Mouse (Mus musculus) lung, embryonic 14.5 days (tissue): Measurements from ENCODE around the gene Arhgap33. TPM values are rescaled to one million over a fixed set of nuclear protein-coding genes. Genes with fewer than 3 reads are reported as not detected.

ENCODE experiments used
- ATAC-seq: fragments of 200-750 bp; cut with Nextera tagmentation; 2 replicates; pipeline ENCODE4 v1.8.0; 2017; ENCODE audit warnings: mild to moderate bottlenecking, moderate TSS enrichment, moderate library complexity; ENCODE audit not compliant: insufficient read depth
- DNase-seq: peaks from one replicate; pipeline ENCODE4 v3.0.0-alpha.2; 2015
- H3K27ac ChIP-seq: fragments of 300-500 bp; sonication (generic); 2 replicates; pipeline ENCODE4 v1.5.1; 2014; ENCODE audit warnings: low read depth, mild to moderate bottlenecking, moderate library complexity
- H3K27me3 ChIP-seq: fragments of 300-500 bp; sonication (generic); 2 replicates; pipeline ENCODE4 v1.6.1; 2014; ENCODE audit warnings: low read length, control low read depth; ENCODE audit not compliant: insufficient read depth
- H3K36me3 ChIP-seq: fragments of 300-500 bp; sonication (generic); 2 replicates; pipeline ENCODE4 v1.6.1; 2014; ENCODE audit warnings: control low read depth; ENCODE audit not compliant: insufficient read depth
- H3K4me1 ChIP-seq: fragments of 300-500 bp; sonication (generic); 2 replicates; pipeline ENCODE4 v1.6.1; 2014; ENCODE audit warnings: antibody characterized with exemption, control low read depth; ENCODE audit not compliant: insufficient read depth
- H3K4me2 ChIP-seq: fragments of 300-500 bp; sonication (generic); 2 replicates; pipeline ENCODE4 v1.6.1; 2014; ENCODE audit warnings: mild to moderate bottlenecking
- H3K4me3 ChIP-seq: fragments of 300-500 bp; sonication (generic); 2 replicates; pipeline ENCODE4 v1.5.1; 2014; ENCODE audit warnings: low read depth, low read length
- H3K9ac ChIP-seq: fragments of 300-500 bp; sonication (generic); 2 replicates; pipeline ENCODE4 v1.6.1; 2014
- H3K9me3 ChIP-seq: fragments of 300-500 bp; sonication (generic); 2 replicates; pipeline ENCODE4 v1.6.1; 2016; ENCODE audit warnings: low read depth, low read length, control low read depth
- CTCF ChIP-seq: IDR thresholded peaks from 2 replicates; pipeline ENCODE4 v1.5.1; 2016; ENCODE audit warnings: antibody characterized with exemption, low read depth
- WGBS: fragments of 180-500 bp; shearing (Covaris S2); extraction: QIAGEN DNeasy Blood & Tissue Kit; methylation state at CpG from one replicate; pipeline ENCODE4 v1.1.7; 2014; 5-methylcytosine and 5-hydroxymethylcytosine counted together
- polyA plus RNA-seq: library from polyadenylated mRNA; unstranded; fragments of >200 nt; fragmentation: Nextera tagmentation; extraction: Ambion mirVana; gene quantifications from 2 replicates; pipeline ENCODE4 v1.2.1, GENCODE M21; 2014

Gene Arhgap33
- polyA plus RNA-seq, 1 experiment from 2014 or later = 14.3 TPM

- Histone ChIP-seq H3K36me3 (peaks cover 41% of the 10 kb centered on the region), H3K4me3 (peak overlapping the region; percentile 65), H3K4me1 (peaks cover 15% of the 10 kb centered on the region; the same call in 1 of the 2 replicates), H3K27ac (peak overlapping the region; percentile 50), H3K4me2 (peak overlapping the region; percentile 92), H3K27me3 (no peaks in the 10 kb centered on the region), H3K9ac (peak overlapping the region; percentile 69), H3K9me3 (no peaks in the 10 kb centered on the region)
- DNase-seq (peak; percentile 42), ATAC-seq (peak; percentile 50; the same call in 1 of the 2 replicates)
- 10% methylated on average over 24 of the region's 26 CpGs for WGBS
- no peak for TF ChIP-seq CTCF
Observed at GRCm38 (mm10) chr7:30533941-30534632, 773 bp downstream of the Arhgap33 start.

GRCm38 (mm10) chr7:30532931-30533330 is 1.9 kb downstream of the Arhgap33 start:
- Histone ChIP-seq H3K27me3 (no peaks in the 10 kb centered on the region), H3K27ac (peak overlapping the region; percentile 22; the same call in 1 of the 2 replicates), H3K4me1 (peaks cover 15% of the 10 kb centered on the region; the same call in 1 of the 2 replicates), H3K9ac (peak overlapping the region; percentile 13), H3K36me3 (peaks cover 47% of the 10 kb centered on the region), H3K9me3 (no peaks in the 10 kb centered on the region), H3K4me3 (no peak overlapping the region), H3K4me2 (peak overlapping the region; percentile 40; the same call in 1 of the 2 replicates)
- WGBS = 15% methylated on average over 8 of the region's 8 CpGs
- ATAC-seq = peak; percentile 28; the same call in 1 of the 2 replicates
- no peak for TF ChIP-seq CTCF
- DNase-seq = peak; percentile 63

- peaks cover 20% of the 10 kb centered on the region for H3K4me1 ChIP-seq
- H3K4me2 ChIP-seq = no peak overlapping the region
- no peaks in the 10 kb centered on the region for H3K27me3 ChIP-seq
- H3K27ac ChIP-seq = no peak overlapping the region
- no peak overlapping the region for H3K9ac ChIP-seq
- 78% methylated on average over 9 of the region's 9 CpGs for WGBS
- H3K4me3 ChIP-seq = no peak overlapping the region
- no peaks in the 10 kb centered on the region for H3K9me3 ChIP-seq
- H3K36me3 ChIP-seq = peaks cover 59% of the 10 kb centered on the region
- ATAC-seq (no peak), DNase-seq (no peak)
- TF ChIP-seq CTCF = no peak
Observed at GRCm38 (mm10) chr7:30531291-30531815, 3.5 kb downstream of the Arhgap33 start.

DNA sequence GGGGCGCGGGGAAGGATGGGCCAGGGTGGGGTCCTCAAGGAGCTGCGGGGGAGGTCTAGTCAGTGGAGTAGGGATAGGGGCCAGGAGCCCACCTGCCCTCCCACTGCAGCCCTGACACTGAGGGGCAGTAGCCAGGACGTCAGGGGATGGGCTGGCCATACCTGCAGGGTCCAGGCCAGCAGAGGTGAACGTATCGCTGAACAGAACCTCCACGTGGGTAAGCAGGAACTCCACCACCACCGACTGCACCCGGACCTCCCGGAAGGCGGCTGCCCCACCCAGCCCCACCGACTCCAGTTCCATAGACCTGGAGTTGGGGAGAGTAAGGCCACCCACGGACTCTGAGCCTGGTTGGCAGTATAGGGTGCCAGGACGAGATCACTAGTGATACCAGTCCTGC is 7.9 kb downstream of the Arhgap33 start:
- ATAC-seq (no peak), DNase-seq (no peak)
- WGBS = 81% methylated on average over 14 of the region's 14 CpGs
- Histone ChIP-seq H3K9me3 (no peaks in the 10 kb centered on the region), H3K27ac (no peak overlapping the region), H3K4me1 (peaks cover 7% of the 10 kb centered on the region), H3K27me3 (no peaks in the 10 kb centered on the region), H3K9ac (no peak overlapping the region), H3K4me3 (no peak overlapping the region), H3K36me3 (peaks cover 85% of the 10 kb centered on the region), H3K4me2 (peak overlapping the region; percentile 43; the same call in 1 of the 2 replicates)
- no peak for TF ChIP-seq CTCF

GRCm38 (mm10) chr7:30526399-30526798 is 8.5 kb downstream of the Arhgap33 start:
- peak overlapping the region; percentile 38; the same call in 1 of the 2 replicates for H3K27ac ChIP-seq
- ATAC-seq (no peak), DNase-seq (no peak)
- H3K4me1 ChIP-seq = peaks cover 7% of the 10 kb centered on the region
- H3K36me3 ChIP-seq = peaks cover 80% of the 10 kb centered on the region
- no peak for TF ChIP-seq CTCF
- no peaks in the 10 kb centered on the region for H3K9me3 ChIP-seq
- H3K9ac ChIP-seq = peak overlapping the region; percentile 32
- no peaks in the 10 kb centered on the region for H3K27me3 ChIP-seq
- H3K4me2 ChIP-seq = peak overlapping the region; percentile 43
- H3K4me3 ChIP-seq = no peak overlapping the region
- 25% methylated on average over 17 of the region's 17 CpGs for WGBS

DNA sequence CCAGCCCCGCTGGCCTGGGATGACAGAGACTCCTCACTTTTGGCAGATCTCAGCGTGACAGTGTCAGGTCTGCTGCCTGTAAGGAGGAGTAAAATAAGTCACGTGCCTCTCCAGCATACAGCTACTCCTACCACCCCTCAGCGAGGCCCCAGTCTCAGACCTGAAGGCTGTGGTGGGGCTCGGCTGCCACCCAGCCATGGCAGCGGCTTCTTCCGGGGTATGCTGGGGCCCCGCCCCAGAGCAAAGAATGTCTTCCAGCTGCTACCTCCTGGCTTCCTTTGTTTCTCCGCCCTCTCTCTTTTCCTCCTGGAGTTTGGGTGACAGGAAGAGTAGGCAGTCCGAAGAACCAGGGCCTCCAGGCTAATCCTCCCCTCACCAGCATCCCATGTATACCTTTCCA is 8.9 kb downstream of the Arhgap33 start:
- H3K9me3 ChIP-seq = no peaks in the 10 kb centered on the region
- peaks cover 7% of the 10 kb centered on the region for H3K4me1 ChIP-seq
- DNase-seq (peak; percentile 49), ATAC-seq (peak; percentile 66)
- no peak overlapping the region for H3K4me3 ChIP-seq
- peaks cover 77% of the 10 kb centered on the region for H3K36me3 ChIP-seq
- no peak for TF ChIP-seq CTCF
- peak overlapping the region; percentile 32 for H3K9ac ChIP-seq
- H3K27ac ChIP-seq = peak overlapping the region; percentile 50; the same call in 1 of the 2 replicates
- H3K27me3 ChIP-seq = no peaks in the 10 kb centered on the region
- 21% methylated on average over 9 of the region's 10 CpGs for WGBS
- H3K4me2 ChIP-seq = peak overlapping the region; percentile 43

GRCm38 (mm10) chr7:30524487-30524886 is 10.4 kb downstream of the Arhgap33 start:
- Histone ChIP-seq H3K4me1 (peaks cover 7% of the 10 kb centered on the region), H3K36me3 (peaks cover 63% of the 10 kb centered on the region), H3K27me3 (no peaks in the 10 kb centered on the region), H3K4me3 (no peak overlapping the region), H3K9ac (no peak overlapping the region), H3K27ac (no peak overlapping the region), H3K4me2 (no peak overlapping the region), H3K9me3 (no peaks in the 10 kb centered on the region)
- TF ChIP-seq CTCF = no peak
- DNase-seq (no peak), ATAC-seq (no peak)
- 78% methylated on average over 6 of the region's 6 CpGs for WGBS
